Mouse (Mus musculus): ENCODE measurements around the gene Trim66. TPM values are rescaled to one million over a fixed set of nuclear protein-coding genes. Genes with fewer than 3 reads are reported as not detected.

Trim66 gene
- polyA plus RNA-seq, 1 experiment from 2014 or later: 0.01 TPM

GRCm38 (mm10) chr7:109511838-109512237 lies 3.9 kb upstream of the Trim66 start:
- 86% methylated on average over 3 of the region's 3 CpGs for WGBS
- Histone ChIP-seq H3K9ac (ENCODE audit: low read depth, low read length) (no peak overlapping the region), H3K27ac (ENCODE audit: low read length) (no peak overlapping the region), H3K4me1 (ENCODE audit: control insufficient read depth, insufficient read depth, low read length) (peaks cover 3% of the 10 kb centered on the region), H3K4me3 (ENCODE audit: low read length) (no peak overlapping the region), H3K27me3 (replicated peaks; ENCODE audit: control insufficient read depth, insufficient read depth, low read length) (no peaks in the 10 kb centered on the region), H3K9me3 (ENCODE audit: control insufficient read depth, low read length) (no peaks in the 10 kb centered on the region), H3K4me2 (ENCODE audit: low read depth, low read length) (no peak overlapping the region), H3K36me3 (ENCODE audit: control insufficient read depth, insufficient read depth, low read length) (no peaks in the 10 kb centered on the region)
- no peak for ATAC-seq

- Histone ChIP-seq H3K4me1 (ENCODE audit: control insufficient read depth, insufficient read depth, low read length) (peaks cover 3% of the 10 kb centered on the region), H3K36me3 (ENCODE audit: control insufficient read depth, insufficient read depth, low read length) (no peaks in the 10 kb centered on the region), H3K4me2 (ENCODE audit: low read depth, low read length) (no peak overlapping the region), H3K27ac (ENCODE audit: low read length) (no peak overlapping the region), H3K9ac (ENCODE audit: low read depth, low read length) (no peak overlapping the region), H3K9me3 (ENCODE audit: control insufficient read depth, low read length) (no peaks in the 10 kb centered on the region), H3K4me3 (ENCODE audit: low read length) (no peak overlapping the region), H3K27me3 (replicated peaks; ENCODE audit: control insufficient read depth, insufficient read depth, low read length) (no peaks in the 10 kb centered on the region)
- ATAC-seq: no peak
- 72% methylated on average over 2 of the region's 2 CpGs for WGBS
These were observed 2.9 kb upstream of the Trim66 start for GRCm38 (mm10) chr7:109510799-109511198.

GRCm38 (mm10) chr7:109507572-109507971 lies 362 bp downstream of the Trim66 start:
- Histone ChIP-seq H3K9me3 (ENCODE audit: control insufficient read depth, low read length) (no peaks in the 10 kb centered on the region), H3K9ac (ENCODE audit: low read depth, low read length) (no peak overlapping the region), H3K36me3 (ENCODE audit: control insufficient read depth, insufficient read depth, low read length) (no peaks in the 10 kb centered on the region), H3K4me3 (ENCODE audit: low read length) (no peak overlapping the region), H3K27me3 (replicated peaks; ENCODE audit: control insufficient read depth, insufficient read depth, low read length) (no peaks in the 10 kb centered on the region), H3K27ac (ENCODE audit: low read length) (no peak overlapping the region), H3K4me2 (ENCODE audit: low read depth, low read length) (no peak overlapping the region), H3K4me1 (ENCODE audit: control insufficient read depth, insufficient read depth, low read length) (peaks cover 3% of the 10 kb centered on the region)
- 50% methylated on average over 9 of the region's 9 CpGs for WGBS
- no peak for ATAC-seq

GRCm38 (mm10) chr7:109507119-109507518 lies 815 bp downstream of the Trim66 start:
- peaks cover 3% of the 10 kb centered on the region for H3K4me1 ChIP-seq (ENCODE audit: control insufficient read depth, insufficient read depth, low read length)
- H3K4me3 ChIP-seq (ENCODE audit: low read length): no peak overlapping the region
- no peak overlapping the region for H3K27ac ChIP-seq (ENCODE audit: low read length)
- no peak for ATAC-seq
- no peaks in the 10 kb centered on the region for H3K36me3 ChIP-seq (ENCODE audit: control insufficient read depth, insufficient read depth, low read length)
- H3K27me3 ChIP-seq (replicated peaks; ENCODE audit: control insufficient read depth, insufficient read depth, low read length): no peaks in the 10 kb centered on the region
- H3K9ac ChIP-seq (ENCODE audit: low read depth, low read length): no peak overlapping the region
- no peak overlapping the region for H3K4me2 ChIP-seq (ENCODE audit: low read depth, low read length)
- H3K9me3 ChIP-seq (ENCODE audit: control insufficient read depth, low read length): no peaks in the 10 kb centered on the region
- WGBS: 12% methylated on average over 8 of the region's 8 CpGs

GRCm38 (mm10) chr7:109497507-109497906 lies 10.4 kb downstream of the Trim66 start:
- Histone ChIP-seq H3K9me3 (ENCODE audit: control insufficient read depth, low read length) (no peaks in the 10 kb centered on the region), H3K27ac (ENCODE audit: low read length) (no peak overlapping the region), H3K4me1 (ENCODE audit: control insufficient read depth, insufficient read depth, low read length) (peaks cover 5% of the 10 kb centered on the region; the same call in 1 of the 2 replicates), H3K4me2 (ENCODE audit: low read depth, low read length) (no peak overlapping the region), H3K4me3 (ENCODE audit: low read length) (no peak overlapping the region), H3K9ac (ENCODE audit: low read depth, low read length) (no peak overlapping the region), H3K36me3 (ENCODE audit: control insufficient read depth, insufficient read depth, low read length) (no peaks in the 10 kb centered on the region), H3K27me3 (replicated peaks; ENCODE audit: control insufficient read depth, insufficient read depth, low read length) (no peaks in the 10 kb centered on the region; the same call in 1 of the 2 replicates)
- ATAC-seq: no peak
- WGBS: 54% methylated on average over 4 of the region's 4 CpGs

GRCm38 (mm10) chr7:109493319-109494316 lies 14.3 kb downstream of the Trim66 start:
- no peak for ATAC-seq
- 19% methylated on average over 21 of the region's 21 CpGs for WGBS

GRCm38 (mm10) chr7:109492616-109493318 lies 15.2 kb downstream of the Trim66 start:
- H3K9me3 ChIP-seq (ENCODE audit: control insufficient read depth, low read length): no peaks in the 10 kb centered on the region
- no peaks in the 10 kb centered on the region; the same call in 1 of the 2 replicates for H3K27me3 ChIP-seq (replicated peaks; ENCODE audit: control insufficient read depth, insufficient read depth, low read length)
- WGBS: 61% methylated on average over 18 of the region's 18 CpGs
- no peak overlapping the region for H3K9ac ChIP-seq (ENCODE audit: low read depth, low read length)
- no peak overlapping the region for H3K4me2 ChIP-seq (ENCODE audit: low read depth, low read length)
- no peaks in the 10 kb centered on the region for H3K36me3 ChIP-seq (ENCODE audit: control insufficient read depth, insufficient read depth, low read length)
- H3K4me3 ChIP-seq (ENCODE audit: low read length): no peak overlapping the region
- ATAC-seq: no peak
- H3K27ac ChIP-seq (ENCODE audit: low read length): no peak overlapping the region
- H3K4me1 ChIP-seq (ENCODE audit: control insufficient read depth, insufficient read depth, low read length): peaks cover 5% of the 10 kb centered on the region; the same call in 1 of the 2 replicates

More at GRCm38 (mm10) chr7:109493319-109494316, 14.3 kb downstream of the Trim66 start:
- H3K36me3 ChIP-seq (ENCODE audit: control insufficient read depth, insufficient read depth, low read length): no peaks in the 10 kb centered on the region
- no peak overlapping the region for H3K27ac ChIP-seq (ENCODE audit: low read length)
- no peak overlapping the region for H3K4me3 ChIP-seq (ENCODE audit: low read length)
- H3K9me3 ChIP-seq (ENCODE audit: control insufficient read depth, low read length): no peaks in the 10 kb centered on the region
- no peaks in the 10 kb centered on the region; the same call in 1 of the 2 replicates for H3K27me3 ChIP-seq (replicated peaks; ENCODE audit: control insufficient read depth, insufficient read depth, low read length)
- no peak overlapping the region for H3K4me2 ChIP-seq (ENCODE audit: low read depth, low read length)
- no peak overlapping the region for H3K9ac ChIP-seq (ENCODE audit: low read depth, low read length)
- peaks cover 5% of the 10 kb centered on the region; the same call in 1 of the 2 replicates for H3K4me1 ChIP-seq (ENCODE audit: control insufficient read depth, insufficient read depth, low read length)

- no peak overlapping the region for H3K4me2 ChIP-seq (ENCODE audit: low read depth, low read length)
- H3K4me3 ChIP-seq (ENCODE audit: low read length): no peak overlapping the region
- H3K9me3 ChIP-seq (ENCODE audit: control insufficient read depth, low read length): no peaks in the 10 kb centered on the region
- no peak for ATAC-seq
- H3K4me1 ChIP-seq (ENCODE audit: control insufficient read depth, insufficient read depth, low read length): no peaks in the 10 kb centered on the region
- no peaks in the 10 kb centered on the region for H3K27me3 ChIP-seq (replicated peaks; ENCODE audit: control insufficient read depth, insufficient read depth, low read length)
- H3K36me3 ChIP-seq (ENCODE audit: control insufficient read depth, insufficient read depth, low read length): no peaks in the 10 kb centered on the region
- H3K9ac ChIP-seq (ENCODE audit: low read depth, low read length): no peak overlapping the region
- H3K27ac ChIP-seq (ENCODE audit: low read length): no peak overlapping the region
- WGBS: 67% methylated on average over 5 of the region's 5 CpGs
These were observed 23.7 kb downstream of the Trim66 start for GRCm38 (mm10) chr7:109484221-109484620.

- Histone ChIP-seq H3K36me3 (ENCODE audit: control insufficient read depth, insufficient read depth, low read length) (no peaks in the 10 kb centered on the region), H3K27me3 (replicated peaks; ENCODE audit: control insufficient read depth, insufficient read depth, low read length) (no peaks in the 10 kb centered on the region), H3K4me2 (ENCODE audit: low read depth, low read length) (no peak overlapping the region), H3K4me1 (ENCODE audit: control insufficient read depth, insufficient read depth, low read length) (no peaks in the 10 kb centered on the region), H3K4me3 (ENCODE audit: low read length) (no peak overlapping the region), H3K27ac (ENCODE audit: low read length) (no peak overlapping the region), H3K9ac (ENCODE audit: low read depth, low read length) (no peak overlapping the region), H3K9me3 (ENCODE audit: control insufficient read depth, low read length) (no peaks in the 10 kb centered on the region)
- 29% methylated on average over 7 of the region's 7 CpGs for WGBS
- ATAC-seq: peak; percentile 31; the same call in 1 of the 2 replicates
These were observed 27.2 kb downstream of the Trim66 start for GRCm38 (mm10) chr7:109480765-109481197.

Measured in intestine, embryonic 16.5 days (tissue).